Mouse (Mus musculus): ENCODE measurements around the gene Gfpt1.

Gene Gfpt1

DNA sequence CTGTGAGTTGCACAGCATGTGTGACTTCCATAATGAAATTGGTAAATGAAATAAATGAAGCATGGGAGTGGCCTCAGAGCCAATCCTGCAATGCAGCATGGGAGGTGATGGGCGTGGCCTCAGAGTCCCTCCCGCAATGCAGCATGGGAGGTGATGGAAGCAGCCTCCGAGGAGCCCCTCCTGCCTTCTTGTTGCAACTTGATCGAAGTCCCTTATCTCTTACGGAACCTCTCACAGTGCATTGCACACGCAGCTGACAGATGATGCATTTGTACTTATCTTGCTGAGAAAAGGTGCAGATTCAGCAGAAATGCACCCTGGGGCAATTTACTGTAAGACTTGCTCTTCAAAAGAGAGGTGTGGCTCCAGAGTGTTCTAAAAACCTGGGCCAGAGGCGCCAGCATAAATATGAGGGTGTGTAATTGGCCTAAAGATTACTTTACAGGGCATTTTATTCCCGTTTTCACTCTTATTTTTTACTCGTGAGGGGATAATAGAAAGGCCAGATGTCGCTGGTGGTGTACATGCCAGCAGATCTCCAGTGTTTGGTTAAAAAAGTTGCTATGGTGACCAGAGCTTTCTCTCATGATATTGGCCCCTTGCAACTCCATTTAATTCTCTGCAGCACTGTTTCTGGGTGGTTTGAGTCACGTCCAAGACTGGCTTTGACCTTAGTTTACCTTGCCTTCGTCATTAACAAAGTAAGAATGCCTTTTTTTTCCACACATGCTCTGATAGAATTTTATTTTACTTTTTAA is 97.3 kb downstream of the Gfpt1 start:
- peak; percentile 90 for DNase-seq
